Mouse (Mus musculus): ENCODE results near the gene Unc93b1.

DNA sequence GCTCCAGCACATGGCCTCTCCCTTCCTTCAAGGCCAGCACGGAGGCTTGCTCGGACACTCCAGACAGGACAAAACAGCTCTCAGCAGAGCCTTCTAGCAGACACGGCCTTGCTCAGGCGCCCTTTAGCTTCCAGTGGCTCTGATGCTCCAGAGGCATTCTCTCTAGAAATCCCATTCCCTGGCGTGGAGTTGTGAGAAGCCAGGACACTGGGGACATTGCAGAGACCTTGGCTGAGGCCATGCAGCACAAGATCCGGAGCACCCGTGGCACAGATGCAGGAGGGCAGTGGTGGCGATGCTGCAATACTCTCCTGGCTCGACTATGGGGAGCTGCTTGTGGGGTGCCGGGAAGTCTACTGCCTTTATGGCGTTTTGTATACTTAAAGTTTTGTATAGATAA lies 18.3 kb upstream of the Unc93b1 start:
- TF ChIP-seq POLR2A (IDR thresholded peaks at IDR 0.05; ENCODE audit: low read depth, low read length) (no peak), CTCF (conservative IDR thresholded peaks at IDR 0.05; ENCODE audit: insufficient read depth, insufficient read length, low read depth, low read length) (no peak)

Measured in kidney, adult 2 months (tissue).